Mouse (Mus musculus) limb, embryonic 13.5 days (tissue): ENCODE data around the gene Has3. TPM values are rescaled to one million over a fixed set of nuclear protein-coding genes. Genes with fewer than 3 reads are reported as not detected.

ENCODE experiments used
- ATAC-seq: fragments of 200-750 bp; cut with Nextera tagmentation; 2 replicates; pipeline ENCODE4 v1.8.0; 2017; ENCODE audit warnings: low read depth, moderate number of reproducible peaks, moderate TSS enrichment; ENCODE audit not compliant: low FRiP score
- H3K27ac ChIP-seq: fragments of 300-500 bp; sonication (generic); 2 replicates; pipeline ENCODE4 v1.5.1; 2015; ENCODE audit warnings: inconsistent platforms, mild to moderate bottlenecking, moderate library complexity
- H3K27me3 ChIP-seq: fragments of 300-500 bp; sonication (generic); 2 replicates; pipeline ENCODE4 v1.6.1; 2015; ENCODE audit warnings: mild to moderate bottlenecking, inconsistent platforms
- H3K36me3 ChIP-seq: fragments of 300-500 bp; sonication (generic); 2 replicates; pipeline ENCODE4 v1.6.1; 2015; ENCODE audit warnings: inconsistent platforms, mild to moderate bottlenecking, moderate library complexity
- H3K4me1 ChIP-seq: fragments of 300-500 bp; sonication (generic); 2 replicates; pipeline ENCODE4 v1.6.1; 2015; ENCODE audit warnings: inconsistent platforms
- H3K4me2 ChIP-seq: fragments of 300-500 bp; sonication (generic); replicated peaks from 2 replicates; pipeline ENCODE4 v1.6.1; 2015; ENCODE audit warnings: inconsistent platforms, mild to moderate bottlenecking, moderate library complexity
- H3K4me3 ChIP-seq: fragments of 300-500 bp; sonication (generic); 2 replicates; pipeline ENCODE4 v1.5.1; 2015; ENCODE audit warnings: moderate library complexity, mild to moderate bottlenecking, inconsistent platforms
- H3K9ac ChIP-seq: fragments of 300-500 bp; sonication (generic); 2 replicates; pipeline ENCODE4 v1.6.1; 2015; ENCODE audit warnings: mild to moderate bottlenecking, inconsistent platforms
- H3K9me3 ChIP-seq: fragments of 300-500 bp; sonication (generic); 2 replicates; pipeline ENCODE4 v1.6.1; 2016; ENCODE audit warnings: inconsistent platforms
- WGBS: fragments of 180-500 bp; shearing (Covaris S2); methylation state at CpG from one replicate; pipeline ENCODE4 v1.1.7; 2015; 5-methylcytosine and 5-hydroxymethylcytosine counted together
- polyA plus RNA-seq: library from polyadenylated mRNA; unstranded; fragments of >200 nt; fragmentation: Nextera tagmentation; extraction: Ambion mirVana; gene quantifications from 2 replicates; pipeline ENCODE4 v1.2.1, GENCODE M21; 2015

Has3 gene
- 0.15 and 0.25 TPM in 2 replicates for polyA plus RNA-seq

GRCm38 (mm10) chr8:106870051-106870450 is at the start of gene Has3:
Gene Has3, plus strand, starts transcription at chr8:106870242.
- Histone ChIP-seq H3K4me1 (peaks cover 36% of the 10 kb centered on the region), H3K9me3 (no peaks in the 10 kb centered on the region), H3K27ac (no peak within 1 kb of the TSS), H3K36me3 (peaks cover 12% of the 10 kb centered on the region), H3K27me3 (peaks cover 75% of the 10 kb centered on the region), H3K9ac (peak within 1 kb of the TSS; percentile 74), H3K4me3 (peak within 1 kb of the TSS; percentile 65), H3K4me2 (peak within 1 kb of the TSS; percentile 100)
- WGBS: under 1% methylated on average over 18 of the region's 18 CpGs
- ATAC-seq: no peak

GRCm38 (mm10) chr8:106820553-106821515 is 49.2 kb upstream of the Has3 start:
- Histone ChIP-seq H3K27ac (no peak overlapping the region), H3K4me1 (peaks cover 13% of the 10 kb centered on the region), H3K36me3 (peaks cover 5% of the 10 kb centered on the region; the same call in 1 of the 2 replicates), H3K9ac (no peak overlapping the region), H3K27me3 (no peaks in the 10 kb centered on the region), H3K9me3 (no peaks in the 10 kb centered on the region), H3K4me3 (no peak overlapping the region), H3K4me2 (no peak overlapping the region)
- no peak for ATAC-seq
- 66% methylated on average over 14 of the region's 14 CpGs for WGBS

DNA sequence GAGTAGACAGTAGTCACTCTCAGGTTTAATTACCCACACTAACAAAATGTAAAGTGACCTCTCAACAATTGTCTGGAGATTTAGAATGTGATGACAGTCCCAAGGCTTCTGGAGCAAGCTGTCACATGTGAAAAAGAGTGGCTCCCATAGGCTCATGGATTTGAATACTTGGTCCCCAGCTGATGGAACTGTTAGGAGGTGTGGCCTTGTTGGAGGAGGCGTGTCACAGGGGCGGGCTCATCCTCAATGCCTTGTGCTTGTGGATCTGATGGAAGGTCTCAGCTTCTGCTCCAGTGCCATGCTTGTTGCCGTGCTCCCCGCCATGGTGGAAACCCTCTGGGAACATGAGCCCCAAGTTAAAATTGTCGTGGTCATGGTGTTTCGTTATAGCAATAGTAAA is 41.1 kb upstream of the Has3 start:
- H3K4me1 ChIP-seq: no peaks in the 10 kb centered on the region
- no peak overlapping the region for H3K4me2 ChIP-seq
- H3K9ac ChIP-seq: no peak overlapping the region
- H3K27ac ChIP-seq: no peak overlapping the region
- H3K9me3 ChIP-seq: no peaks in the 10 kb centered on the region
- peaks cover 4% of the 10 kb centered on the region for H3K36me3 ChIP-seq
- WGBS: 88% methylated on average over 6 of the region's 6 CpGs
- H3K4me3 ChIP-seq: no peak overlapping the region
- no peaks in the 10 kb centered on the region for H3K27me3 ChIP-seq
- no peak for ATAC-seq

DNA sequence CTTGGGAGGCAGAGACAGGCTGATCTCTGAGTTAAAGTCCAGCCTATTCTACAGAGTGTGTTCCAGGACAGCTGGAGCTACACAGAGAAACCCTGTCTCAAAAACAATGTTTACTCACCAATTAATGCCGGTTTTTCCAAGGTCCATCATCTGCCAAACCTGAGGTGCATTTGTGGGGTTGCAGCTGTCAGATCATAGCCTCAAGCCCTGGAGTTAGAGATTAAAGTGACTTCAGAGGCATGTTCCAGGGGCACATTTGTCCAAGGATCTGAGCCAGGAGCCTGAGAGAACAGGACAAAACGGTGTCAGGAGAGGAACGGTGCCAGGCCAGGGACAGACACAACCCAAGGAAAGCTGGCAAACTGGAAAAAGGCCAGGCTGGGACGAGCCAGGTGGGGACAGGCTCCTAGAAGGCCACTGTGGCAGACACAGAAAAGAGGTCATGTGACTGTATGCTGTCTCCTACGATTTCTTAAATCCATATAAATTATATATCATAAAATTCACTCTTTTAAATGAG is 40.5 kb upstream of the Has3 start:
- Histone ChIP-seq H3K9me3 (no peaks in the 10 kb centered on the region), H3K36me3 (peaks cover 4% of the 10 kb centered on the region), H3K27ac (no peak overlapping the region), H3K4me3 (no peak overlapping the region), H3K27me3 (no peaks in the 10 kb centered on the region), H3K4me1 (no peaks in the 10 kb centered on the region), H3K9ac (no peak overlapping the region), H3K4me2 (no peak overlapping the region)
- no peak for ATAC-seq
- WGBS: 83% methylated on average over 5 of the region's 5 CpGs

- no peak for ATAC-seq
- H3K9me3 ChIP-seq: no peaks in the 10 kb centered on the region
- H3K4me1 ChIP-seq: peaks cover 14% of the 10 kb centered on the region
- H3K4me3 ChIP-seq: no peak overlapping the region
- H3K27ac ChIP-seq: no peak overlapping the region
- H3K27me3 ChIP-seq: no peaks in the 10 kb centered on the region
- H3K36me3 ChIP-seq: no peaks in the 10 kb centered on the region; the same call in 1 of the 2 replicates
- WGBS: 78% methylated on average over 1 of the region's 1 CpGs
- no peak overlapping the region for H3K4me2 ChIP-seq
- no peak overlapping the region for H3K9ac ChIP-seq
Measured at GRCm38 (mm10) chr8:106834899-106835298, 35.1 kb upstream of the Has3 start.

DNA sequence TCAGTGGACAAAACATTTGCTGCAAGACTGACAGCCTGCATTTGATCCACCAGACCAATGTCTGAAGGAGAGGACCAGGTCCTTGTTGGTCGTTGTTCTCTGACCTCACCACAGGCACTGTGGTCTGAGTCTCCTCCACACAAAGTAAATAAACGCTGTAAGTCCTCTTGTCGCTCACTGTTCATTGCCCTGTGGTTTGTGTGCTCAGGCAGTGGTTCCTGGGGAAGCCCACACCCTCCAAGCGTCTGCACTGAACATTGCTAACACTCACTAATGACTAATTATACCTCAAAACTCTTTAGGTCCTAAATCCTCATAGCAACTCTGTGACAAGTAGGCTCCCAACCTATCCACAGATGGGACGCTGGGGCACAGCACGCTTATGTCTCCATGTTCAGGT is 33.5 kb upstream of the Has3 start:
- WGBS: 64% methylated on average over 6 of the region's 6 CpGs
- no peak overlapping the region for H3K4me3 ChIP-seq
- ATAC-seq: no peak
- H3K4me2 ChIP-seq: no peak overlapping the region
- H3K27me3 ChIP-seq: no peaks in the 10 kb centered on the region
- H3K27ac ChIP-seq: no peak overlapping the region
- no peaks in the 10 kb centered on the region; the same call in 1 of the 2 replicates for H3K36me3 ChIP-seq
- H3K4me1 ChIP-seq: peaks cover 15% of the 10 kb centered on the region
- H3K9ac ChIP-seq: no peak overlapping the region
- H3K9me3 ChIP-seq: no peaks in the 10 kb centered on the region

DNA sequence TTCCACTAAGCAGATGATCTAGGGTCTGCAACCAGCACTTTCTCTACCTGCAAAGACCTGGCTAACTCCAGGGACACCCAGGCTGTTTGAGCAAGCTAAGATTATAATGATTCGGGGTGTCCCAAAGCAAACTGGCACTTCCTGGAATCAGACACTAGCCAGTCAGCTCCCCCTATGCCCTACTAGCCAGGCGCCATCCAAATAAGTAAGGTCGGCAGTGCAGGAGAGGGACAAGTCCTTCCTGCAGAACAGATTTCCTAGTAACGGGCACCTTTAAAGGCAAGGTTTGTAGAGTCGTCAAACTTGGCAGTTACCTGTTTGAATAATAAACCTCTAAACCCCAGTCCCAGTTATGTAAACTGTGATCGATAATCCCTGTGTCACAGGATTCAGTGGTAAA is 31.2 kb upstream of the Has3 start:
- Histone ChIP-seq H3K27me3 (no peaks in the 10 kb centered on the region), H3K27ac (no peak overlapping the region), H3K4me1 (peaks cover 15% of the 10 kb centered on the region), H3K4me2 (no peak overlapping the region), H3K36me3 (peaks cover 7% of the 10 kb centered on the region; the same call in 1 of the 2 replicates), H3K9me3 (no peaks in the 10 kb centered on the region), H3K4me3 (no peak overlapping the region), H3K9ac (no peak overlapping the region)
- WGBS: 51% methylated on average over 6 of the region's 6 CpGs
- ATAC-seq: no peak

DNA sequence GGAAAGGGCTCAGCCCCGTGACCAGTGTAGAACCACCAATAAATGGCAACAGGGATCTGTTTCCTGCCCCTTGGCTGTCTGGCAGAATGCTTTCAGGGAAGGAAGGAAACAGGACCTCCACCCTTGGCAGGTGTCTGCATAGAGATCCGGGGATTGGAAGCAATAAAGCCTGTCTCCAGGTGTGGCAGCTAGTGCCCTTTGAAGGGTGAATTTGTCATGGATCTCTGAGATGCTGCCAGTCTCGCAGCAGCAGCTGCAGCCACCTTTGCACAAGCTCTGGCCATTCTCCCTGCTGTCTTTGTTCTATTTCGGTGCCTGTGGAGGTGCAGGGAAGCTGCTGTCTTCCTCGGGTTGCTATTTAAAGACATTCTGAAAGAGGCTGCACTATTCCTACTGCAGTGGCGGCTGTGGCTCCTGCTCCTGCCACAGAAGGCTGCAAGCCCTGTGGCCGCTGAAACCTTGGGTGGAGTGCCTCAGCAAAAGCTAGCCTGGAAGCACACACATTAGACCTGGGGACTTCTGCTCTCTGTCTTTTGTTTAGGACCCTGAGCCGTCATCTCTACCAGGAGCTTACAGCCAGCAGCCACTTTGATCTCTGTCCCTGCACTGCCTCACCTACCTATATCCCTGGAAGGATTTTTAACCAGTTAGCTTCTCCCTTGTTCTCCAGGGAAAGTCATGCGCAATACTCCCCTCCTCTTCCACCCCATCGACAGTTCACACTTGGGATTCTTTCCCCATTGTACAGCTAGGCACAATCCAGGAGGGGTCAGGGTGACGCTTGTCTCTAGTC is 30.6 kb upstream of the Has3 start:
- no peak overlapping the region for H3K4me3 ChIP-seq
- peak overlapping the region; percentile 9; the same call in 1 of the 2 replicates for H3K4me2 ChIP-seq
- H3K27me3 ChIP-seq: no peaks in the 10 kb centered on the region
- H3K9ac ChIP-seq: no peak overlapping the region
- H3K27ac ChIP-seq: peak overlapping the region; percentile 33; the same call in 1 of the 2 replicates
- H3K9me3 ChIP-seq: no peaks in the 10 kb centered on the region
- ATAC-seq: no peak
- peaks cover 7% of the 10 kb centered on the region; the same call in 1 of the 2 replicates for H3K36me3 ChIP-seq
- 36% methylated on average over 11 of the region's 11 CpGs for WGBS
- H3K4me1 ChIP-seq: peaks cover 15% of the 10 kb centered on the region

DNA sequence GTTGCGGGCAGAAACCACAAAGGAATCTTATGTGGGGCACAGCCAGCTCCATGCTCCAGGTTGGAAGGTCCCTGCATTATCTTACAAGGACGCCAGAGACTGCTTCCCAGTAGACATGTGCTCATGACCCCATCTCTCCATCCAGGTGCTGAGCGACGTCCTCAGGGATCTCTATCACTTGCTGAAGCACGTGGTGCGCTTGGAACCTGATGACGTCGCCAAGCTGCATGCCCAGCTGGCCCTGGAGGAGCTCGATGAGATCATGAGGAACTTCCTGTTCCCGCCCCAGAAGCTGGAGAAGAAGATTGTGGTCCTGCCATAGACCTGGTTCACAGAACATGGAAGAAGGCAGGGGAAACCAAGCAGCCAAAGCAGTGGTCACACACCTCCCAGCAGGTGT is 20.0 kb upstream of the Has3 start:
- Histone ChIP-seq H3K4me1 (0 out of 2 replicates have a peak, but pooled peaks cover 3% of the 10 kb centered on the region), H3K9me3 (no peaks in the 10 kb centered on the region), H3K4me2 (no peak overlapping the region), H3K9ac (no peak overlapping the region), H3K36me3 (peaks cover 9% of the 10 kb centered on the region), H3K27me3 (no peaks in the 10 kb centered on the region), H3K27ac (no peak overlapping the region), H3K4me3 (no peak overlapping the region)
- no peak for ATAC-seq
- 82% methylated on average over 10 of the region's 10 CpGs for WGBS

- no peak for ATAC-seq
- H3K4me1 ChIP-seq: no peaks in the 10 kb centered on the region
- H3K4me3 ChIP-seq: no peak overlapping the region
- no peaks in the 10 kb centered on the region for H3K27me3 ChIP-seq
- 48% methylated on average over 8 of the region's 8 CpGs for WGBS
- H3K4me2 ChIP-seq: no peak overlapping the region
- H3K36me3 ChIP-seq: peaks cover 7% of the 10 kb centered on the region
- no peak overlapping the region for H3K27ac ChIP-seq
- no peaks in the 10 kb centered on the region for H3K9me3 ChIP-seq
- no peak overlapping the region; the same call in 1 of the 2 replicates for H3K9ac ChIP-seq
Measured at GRCm38 (mm10) chr8:106854534-106855241, 15.4 kb upstream of the Has3 start.

DNA sequence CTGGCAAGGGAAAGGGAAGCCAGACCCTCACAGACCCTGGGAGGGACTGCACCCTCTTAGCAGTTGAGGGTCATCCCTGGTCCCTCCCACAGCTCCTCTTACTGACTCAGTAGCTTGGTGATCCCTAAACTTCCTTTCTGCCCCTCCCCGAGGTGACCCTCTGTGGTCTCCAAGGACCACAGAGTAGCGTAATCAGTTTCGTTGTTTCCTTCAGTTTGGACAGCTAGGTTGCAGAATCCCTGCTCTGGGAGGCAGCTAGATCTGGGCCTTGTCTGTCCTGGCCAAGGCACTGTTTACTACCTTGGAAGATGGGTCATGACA is 14.8 kb upstream of the Has3 start:
- no peak overlapping the region for H3K4me2 ChIP-seq
- peaks cover 3% of the 10 kb centered on the region for H3K36me3 ChIP-seq
- H3K4me3 ChIP-seq: no peak overlapping the region
- ATAC-seq: no peak
- no peaks in the 10 kb centered on the region for H3K9me3 ChIP-seq
- no peaks in the 10 kb centered on the region for H3K4me1 ChIP-seq
- no peaks in the 10 kb centered on the region for H3K27me3 ChIP-seq
- no peak overlapping the region for H3K27ac ChIP-seq
- no peak overlapping the region; the same call in 1 of the 2 replicates for H3K9ac ChIP-seq
- WGBS: 78% methylated on average over 3 of the region's 3 CpGs
